Mouse (Mus musculus): Measurements from ENCODE around the gene Msi2. TPM values are rescaled to one million over a fixed set of nuclear protein-coding genes. Genes with fewer than 3 reads are reported as not detected.

Gene Msi2
- polyA plus RNA-seq, 1 experiment from 2014 or later: 40.1 TPM

DNA sequence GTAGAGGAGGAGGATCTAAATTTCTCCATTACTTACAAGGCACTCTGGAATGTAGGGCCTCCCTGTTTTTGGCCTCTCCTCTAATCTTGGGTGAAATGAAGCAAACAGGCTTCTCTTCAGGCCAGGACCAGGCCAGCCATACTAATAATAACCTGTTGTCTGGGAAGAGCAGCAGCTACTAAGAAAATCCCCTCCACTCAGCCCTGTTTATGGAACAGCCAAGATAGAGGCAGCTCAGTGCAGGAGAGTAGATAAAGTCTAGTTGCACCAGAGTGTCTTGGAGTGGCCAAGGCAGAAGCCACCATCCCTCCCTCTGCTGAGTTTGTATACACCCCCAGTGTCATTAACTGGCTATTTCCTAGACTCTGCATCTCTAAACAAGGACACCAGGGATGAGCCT is 247.7 kb downstream of the Msi2 start:
- Histone ChIP-seq H3K27me3 (ENCODE audit: control insufficient read depth, insufficient read depth, low read length) (no peaks in the 10 kb centered on the region), H3K36me3 (ENCODE audit: control insufficient read depth, insufficient read depth, low read length) (no peaks in the 10 kb centered on the region), H3K4me1 (replicated peaks; ENCODE audit: control insufficient read depth, insufficient read depth, low read length) (peaks cover 20% of the 10 kb centered on the region), H3K4me2 (replicated peaks; ENCODE audit: low read depth, low read length) (no peak overlapping the region), H3K4me3 (ENCODE audit: low read depth, low read length) (no peak overlapping the region), H3K9ac (ENCODE audit: low read depth, low read length) (no peak overlapping the region), H3K9me3 (ENCODE audit: control insufficient read depth, low read length) (no peaks in the 10 kb centered on the region), H3K27ac (ENCODE audit: low read depth, low read length) (peak overlapping the region; percentile 18; the same call in 1 of the 2 replicates)
- no peak for ATAC-seq (ENCODE audit: low FRiP score)
- DNase-seq (ENCODE audit: low spot score): no peak

DNA sequence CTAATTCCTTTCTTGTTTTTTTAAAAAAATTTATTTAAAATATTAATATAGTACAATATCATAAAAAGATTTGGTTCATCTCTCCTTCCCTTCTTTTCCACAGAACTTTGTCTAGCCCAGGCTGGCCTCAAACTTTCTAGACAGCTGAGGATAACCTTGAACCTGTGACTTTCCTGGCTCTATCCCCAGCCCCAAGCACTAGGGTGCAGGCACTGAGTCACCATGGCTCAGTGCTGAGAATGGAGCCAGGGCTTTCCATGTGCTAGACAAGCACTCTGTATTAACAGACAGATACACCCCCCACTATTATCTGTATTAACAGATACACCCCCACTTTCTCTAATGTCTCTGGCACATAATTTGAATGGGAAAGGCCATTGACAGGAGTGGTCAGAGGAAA is 249.3 kb downstream of the Msi2 start:
- Histone ChIP-seq H3K4me3 (ENCODE audit: low read depth, low read length) (no peak overlapping the region), H3K36me3 (ENCODE audit: control insufficient read depth, insufficient read depth, low read length) (no peaks in the 10 kb centered on the region; the same call in 1 of the 2 replicates), H3K9ac (ENCODE audit: low read depth, low read length) (no peak overlapping the region), H3K4me2 (replicated peaks; ENCODE audit: low read depth, low read length) (no peak overlapping the region), H3K4me1 (replicated peaks; ENCODE audit: control insufficient read depth, insufficient read depth, low read length) (peaks cover 23% of the 10 kb centered on the region), H3K27ac (ENCODE audit: low read depth, low read length) (no peak overlapping the region), H3K9me3 (ENCODE audit: control insufficient read depth, low read length) (no peaks in the 10 kb centered on the region), H3K27me3 (ENCODE audit: control insufficient read depth, insufficient read depth, low read length) (no peaks in the 10 kb centered on the region)
- no peak for DNase-seq (ENCODE audit: low spot score)
- no peak for ATAC-seq (ENCODE audit: low FRiP score)

DNA sequence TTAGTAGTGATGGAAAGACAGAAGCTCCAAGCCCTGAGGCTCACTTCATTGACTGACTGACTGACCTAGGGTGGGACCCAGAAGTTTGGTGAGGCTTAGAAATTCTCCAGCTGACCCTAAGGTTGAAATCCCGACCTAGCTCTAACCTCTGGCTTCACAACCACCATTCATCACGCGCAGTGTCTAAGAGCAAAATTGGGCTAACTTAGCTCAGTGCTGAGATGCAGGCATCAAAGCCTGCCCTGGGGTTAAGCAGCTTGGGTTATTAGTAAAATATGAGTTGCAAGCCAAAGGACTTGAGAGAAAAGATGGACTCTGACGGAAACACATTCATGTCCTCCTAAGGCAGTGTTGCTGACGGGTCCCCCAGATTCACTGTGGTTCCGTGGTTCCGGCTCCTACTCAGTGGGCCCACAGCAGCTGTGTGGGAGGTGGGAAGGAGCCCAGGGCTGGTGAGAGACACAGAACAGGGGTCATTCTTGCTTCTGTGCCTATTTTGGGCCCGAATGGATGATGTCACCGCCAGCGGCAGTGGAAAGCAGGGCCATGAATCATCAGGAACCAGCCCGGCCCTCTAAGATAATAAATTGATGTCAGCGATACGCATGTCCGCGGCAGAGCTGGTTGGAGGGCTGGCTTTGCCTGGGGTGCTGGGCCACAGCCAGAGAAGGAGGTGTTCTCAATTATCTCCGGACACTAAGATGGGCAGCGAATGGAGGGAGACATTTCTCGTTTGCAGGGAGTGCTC is 250.6 kb downstream of the Msi2 start:
- ATAC-seq (ENCODE audit: low FRiP score) (no peak), DNase-seq (ENCODE audit: low spot score) (no peak)
- Histone ChIP-seq H3K9me3 (ENCODE audit: control insufficient read depth, low read length) (no peaks in the 10 kb centered on the region), H3K36me3 (ENCODE audit: control insufficient read depth, insufficient read depth, low read length) (no peaks in the 10 kb centered on the region; the same call in 1 of the 2 replicates), H3K4me3 (ENCODE audit: low read depth, low read length) (no peak overlapping the region), H3K4me1 (replicated peaks; ENCODE audit: control insufficient read depth, insufficient read depth, low read length) (peaks cover 19% of the 10 kb centered on the region), H3K27ac (ENCODE audit: low read depth, low read length) (peak overlapping the region; percentile 54), H3K4me2 (replicated peaks; ENCODE audit: low read depth, low read length) (no peak overlapping the region), H3K27me3 (ENCODE audit: control insufficient read depth, insufficient read depth, low read length) (no peaks in the 10 kb centered on the region), H3K9ac (ENCODE audit: low read depth, low read length) (no peak overlapping the region)
- 52% methylated on average over 18 of the region's 18 CpGs for WGBS

DNA sequence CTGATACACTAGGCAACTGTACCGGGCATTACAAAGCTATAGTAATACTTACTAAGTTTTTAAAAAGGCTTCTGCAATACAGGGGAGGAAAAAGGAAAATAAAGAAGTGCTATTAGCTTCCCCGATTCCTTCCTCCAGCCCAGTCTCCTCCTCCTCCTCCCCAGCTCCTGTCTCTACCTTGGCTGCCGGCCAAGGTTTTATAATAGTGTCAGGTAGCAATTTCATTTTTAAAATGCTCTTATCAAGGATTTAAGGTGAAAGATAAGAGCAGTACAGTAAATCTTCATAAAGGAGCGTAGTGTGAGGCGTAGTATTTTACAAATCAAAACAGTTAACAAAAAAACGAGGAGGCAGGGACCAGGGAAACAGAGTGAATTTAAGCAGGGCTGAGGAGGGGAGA is 254.4 kb downstream of the Msi2 start:
- H3K4me2 ChIP-seq (replicated peaks; ENCODE audit: low read depth, low read length): no peak overlapping the region
- no peak overlapping the region for H3K9ac ChIP-seq (ENCODE audit: low read depth, low read length)
- no peaks in the 10 kb centered on the region for H3K9me3 ChIP-seq (ENCODE audit: control insufficient read depth, low read length)
- H3K36me3 ChIP-seq (ENCODE audit: control insufficient read depth, insufficient read depth, low read length): no peaks in the 10 kb centered on the region; the same call in 1 of the 2 replicates
- peaks cover 36% of the 10 kb centered on the region for H3K4me1 ChIP-seq (replicated peaks; ENCODE audit: control insufficient read depth, insufficient read depth, low read length)
- DNase-seq (ENCODE audit: low spot score) (no peak), ATAC-seq (ENCODE audit: low FRiP score) (no peak)
- H3K27ac ChIP-seq (ENCODE audit: low read depth, low read length): peak overlapping the region; percentile 82
- no peak overlapping the region for H3K4me3 ChIP-seq (ENCODE audit: low read depth, low read length)
- H3K27me3 ChIP-seq (ENCODE audit: control insufficient read depth, insufficient read depth, low read length): no peaks in the 10 kb centered on the region
- 89% methylated on average over 6 of the region's 6 CpGs for WGBS

- Histone ChIP-seq H3K4me3 (ENCODE audit: low read depth, low read length) (no peak overlapping the region), H3K4me1 (replicated peaks; ENCODE audit: control insufficient read depth, insufficient read depth, low read length) (peaks cover 38% of the 10 kb centered on the region), H3K27ac (ENCODE audit: low read depth, low read length) (peak overlapping the region; percentile 82), H3K9me3 (ENCODE audit: control insufficient read depth, low read length) (no peaks in the 10 kb centered on the region), H3K4me2 (replicated peaks; ENCODE audit: low read depth, low read length) (no peak overlapping the region), H3K36me3 (ENCODE audit: control insufficient read depth, insufficient read depth, low read length) (no peaks in the 10 kb centered on the region; the same call in 1 of the 2 replicates), H3K27me3 (ENCODE audit: control insufficient read depth, insufficient read depth, low read length) (no peaks in the 10 kb centered on the region), H3K9ac (ENCODE audit: low read depth, low read length) (no peak overlapping the region)
- WGBS: 61% methylated on average over 8 of the region's 8 CpGs
- DNase-seq (ENCODE audit: low spot score) (peak; percentile 57), ATAC-seq (ENCODE audit: low FRiP score) (peak; percentile 87)
Measured at GRCm38 (mm10) chr11:88462789-88463188, 255.5 kb downstream of the Msi2 start.

GRCm38 (mm10) chr11:88461601-88462000 is 256.7 kb downstream of the Msi2 start:
- Histone ChIP-seq H3K9me3 (ENCODE audit: control insufficient read depth, low read length) (no peaks in the 10 kb centered on the region), H3K36me3 (ENCODE audit: control insufficient read depth, insufficient read depth, low read length) (no peaks in the 10 kb centered on the region; the same call in 1 of the 2 replicates), H3K4me2 (replicated peaks; ENCODE audit: low read depth, low read length) (no peak overlapping the region), H3K4me3 (ENCODE audit: low read depth, low read length) (no peak overlapping the region), H3K9ac (ENCODE audit: low read depth, low read length) (no peak overlapping the region), H3K27me3 (ENCODE audit: control insufficient read depth, insufficient read depth, low read length) (no peaks in the 10 kb centered on the region), H3K27ac (ENCODE audit: low read depth, low read length) (peak overlapping the region; percentile 82), H3K4me1 (replicated peaks; ENCODE audit: control insufficient read depth, insufficient read depth, low read length) (peaks cover 38% of the 10 kb centered on the region)
- DNase-seq (ENCODE audit: low spot score): no peak
- 96% methylated on average over 4 of the region's 4 CpGs for WGBS
- ATAC-seq (ENCODE audit: low FRiP score): no peak

- no peaks in the 10 kb centered on the region for H3K27me3 ChIP-seq (ENCODE audit: control insufficient read depth, insufficient read depth, low read length)
- no peaks in the 10 kb centered on the region; the same call in 1 of the 2 replicates for H3K36me3 ChIP-seq (ENCODE audit: control insufficient read depth, insufficient read depth, low read length)
- peaks cover 39% of the 10 kb centered on the region for H3K4me1 ChIP-seq (replicated peaks; ENCODE audit: control insufficient read depth, insufficient read depth, low read length)
- no peaks in the 10 kb centered on the region for H3K9me3 ChIP-seq (ENCODE audit: control insufficient read depth, low read length)
- 30% methylated on average over 19 of the region's 19 CpGs for WGBS
- DNase-seq (ENCODE audit: low spot score) (peak; percentile 62), ATAC-seq (ENCODE audit: low FRiP score) (peak; percentile 63)
- no peak overlapping the region for H3K9ac ChIP-seq (ENCODE audit: low read depth, low read length)
- no peak overlapping the region for H3K4me2 ChIP-seq (replicated peaks; ENCODE audit: low read depth, low read length)
- peak overlapping the region; percentile 87 for H3K27ac ChIP-seq (ENCODE audit: low read depth, low read length)
- H3K4me3 ChIP-seq (ENCODE audit: low read depth, low read length): no peak overlapping the region
Measured at GRCm38 (mm10) chr11:88459946-88460736, 258.2 kb downstream of the Msi2 start.

DNA sequence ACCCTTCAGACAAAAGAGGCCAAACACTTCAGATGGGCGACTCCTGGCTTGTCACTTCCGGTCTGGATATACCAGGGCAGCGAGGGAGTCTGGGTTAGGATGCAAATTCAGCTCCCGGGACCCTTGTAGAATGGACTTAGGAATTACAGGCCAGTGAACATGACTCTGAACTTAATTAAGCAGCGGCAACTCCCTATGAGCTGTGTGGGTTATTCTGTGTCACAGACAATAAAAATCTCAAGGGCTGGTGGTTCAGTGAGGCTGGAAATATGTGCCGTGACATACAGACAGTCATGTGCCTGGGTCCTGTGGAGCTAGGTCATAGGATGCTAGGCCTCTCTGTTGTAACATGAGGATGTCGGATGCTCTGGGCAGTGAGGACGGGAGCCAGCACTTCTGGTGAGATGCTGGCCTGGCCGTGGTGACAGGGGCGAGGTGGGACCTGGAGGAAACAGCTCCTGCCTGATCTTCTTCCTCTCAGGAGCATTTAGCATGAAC is 261.0 kb downstream of the Msi2 start:
- no peak for ATAC-seq (ENCODE audit: low FRiP score)
- Histone ChIP-seq H3K9me3 (ENCODE audit: control insufficient read depth, low read length) (no peaks in the 10 kb centered on the region), H3K4me1 (replicated peaks; ENCODE audit: control insufficient read depth, insufficient read depth, low read length) (peaks cover 41% of the 10 kb centered on the region), H3K4me2 (replicated peaks; ENCODE audit: low read depth, low read length) (no peak overlapping the region), H3K4me3 (ENCODE audit: low read depth, low read length) (no peak overlapping the region), H3K27ac (ENCODE audit: low read depth, low read length) (no peak overlapping the region), H3K36me3 (ENCODE audit: control insufficient read depth, insufficient read depth, low read length) (no peaks in the 10 kb centered on the region), H3K27me3 (ENCODE audit: control insufficient read depth, insufficient read depth, low read length) (no peaks in the 10 kb centered on the region), H3K9ac (ENCODE audit: low read depth, low read length) (no peak overlapping the region)
- 72% methylated on average over 10 of the region's 10 CpGs for WGBS
- no peak for DNase-seq (ENCODE audit: low spot score)

All from hindbrain, embryonic 11.5 days (tissue).